In genomic region chr7:35235308-35235707, GRCm38 (mm10) we compare ENCODE assay signal across 8 mouse cellular contexts. TPM values are rescaled to one million over a fixed set of nuclear protein-coding genes. Genes with fewer than 3 reads are reported as not detected.
DNase-seq lines count a peak whose midpoint lies in the region; ATAC-seq lines count a peak whose summit lies in the region.

No protein-coding gene starts in this region.

- peak overlapping the region; percentile 48 for H3K4me3 ChIP-seq in midbrain, embryonic 11.5 days (ENCODE audit: low read depth, low read length)

- ATAC-seq in common myeloid progenitor, adult 5-6 weeks (replicated peaks; ENCODE audit: low read depth, poor library complexity, severe bottlenecking) = peak; percentile 58
- ATAC-seq in midbrain, embryonic 11.5 days (ENCODE audit: low FRiP score) = peak; percentile 73

- H3K4me1 ChIP-seq in midbrain, embryonic 11.5 days (ENCODE audit: control insufficient read depth, insufficient read depth, low read length) = no peaks in the 10 kb centered on the region

- 19% methylated on average over 9 of the region's 9 CpGs for WGBS in midbrain, embryonic 11.5 days

- H3K9me3 ChIP-seq in midbrain, embryonic 11.5 days (ENCODE audit: control insufficient read depth, low read length) = no peaks in the 10 kb centered on the region; the same call in 1 of the 2 replicates

- intact Hi-C loops in left cerebral cortex, postnatal 36 days (cut with DNase I) = no loop called here

- no peak overlapping the region; the same call in 1 of the 2 replicates for H3K27ac ChIP-seq in midbrain, embryonic 11.5 days (ENCODE audit: low read depth, low read length)

- peak; percentile 18 to 45 for DNase-seq in urinary bladder, postnatal 36 days (ENCODE audit: low spot score in 2 of 2)
- DNase-seq in urinary bladder, postnatal 10 days (ENCODE audit: low spot score) = no peak
- DNase-seq in heart, adult 18-20 months = peak; percentile 53 to 59
- DNase-seq in kidney, adult 11 months = peak; percentile 50
- DNase-seq in left cerebral cortex, postnatal 36 days (ENCODE audit: low spot score in 2 of 2) = peak; percentile 45 to 49
- peak; percentile 94 for DNase-seq in midbrain, embryonic 11.5 days (ENCODE audit: low spot score, missing footprints)
- peak; percentile 81 for DNase-seq in splenic B cell, adult 2 months (ENCODE audit: low read depth, low spot score)

- no peak overlapping the region for H3K9ac ChIP-seq in midbrain, embryonic 11.5 days (ENCODE audit: low read length)

- no peaks in the 10 kb centered on the region for H3K27me3 ChIP-seq in midbrain, embryonic 11.5 days (ENCODE audit: control insufficient read depth, insufficient read depth, low read length)
- H3K27me3 ChIP-seq in splenic B cell, adult 2 months (ENCODE audit: control insufficient read depth, insufficient read depth, low read length, poor library complexity, severe bottlenecking) = no peaks in the 10 kb centered on the region

- peak overlapping the region; percentile 40 for H3K4me2 ChIP-seq in midbrain, embryonic 11.5 days

- H3K36me3 ChIP-seq in midbrain, embryonic 11.5 days (ENCODE audit: control insufficient read depth, insufficient read depth, low read length) = no peaks in the 10 kb centered on the region
- H3K36me3 ChIP-seq in splenic B cell, adult 2 months (ENCODE audit: control insufficient read depth, insufficient read depth, low read length, poor library complexity, severe bottlenecking) = no peaks in the 10 kb centered on the region

RNA-seq across cellular contexts. Expression of gene Lrp3, which starts 20.0 kb away (rescaled TPM):
- 0.14 TPM in 1 of 2 replicates, not detected in the other for total RNA-seq in common myeloid progenitor, adult 5-6 weeks (2017)
- total RNA-seq in heart, adult 18-20 months (2021) = 1 to 10 TPM; 7.4 to 9.4 TPM
- total RNA-seq in left cerebral cortex, postnatal 36 days (2021) = 10 to 100 TPM; 81.8 to 89.0 TPM
- 15.2 and 17.3 TPM in 2 replicates for polyA plus RNA-seq in midbrain, embryonic 11.5 days (2014; fragmentation: Nextera tagmentation; extraction: Ambion mirVana)

RNA-seq across cellular contexts. Expression of gene Slc7a10, which starts 49.1 kb away (rescaled TPM):
- not detected in 2 replicates for total RNA-seq in common myeloid progenitor, adult 5-6 weeks (2017)
- total RNA-seq in heart, adult 18-20 months (2021) = 1 to 10 TPM in 1 of 2 experiments, under 1 TPM in 1; 0.35 to 1.1 TPM
- total RNA-seq in left cerebral cortex, postnatal 36 days (2021) = 10 to 100 TPM; 41.1 to 42.7 TPM
- polyA plus RNA-seq in midbrain, embryonic 11.5 days (2014; fragmentation: Nextera tagmentation; extraction: Ambion mirVana) = 0.31 and 0.66 TPM in 2 replicates

Comparison
In these comparisons a context has a peak if more than half of its experiments do, and no peak if none do; other contexts are left out.
1. RNA of gene Lrp3, which starts 20.0 kb away (total RNA-seq): 81.8 to 89.0 TPM in left cerebral cortex, postnatal 36 days; 7.4 to 9.4 TPM in heart, adult 18-20 months and 0.14 TPM in common myeloid progenitor, adult 5-6 weeks; every median in the first group is over 4 times any median in the second.
2. RNA of gene Slc7a10, which starts 49.1 kb away (total RNA-seq): 41.1 to 42.7 TPM in left cerebral cortex, postnatal 36 days; 0.35 to 1.1 TPM in heart, adult 18-20 months and not detected in common myeloid progenitor, adult 5-6 weeks; every median in the first group is over 10 times any median in the second.